Mouse (Mus musculus) embryonic facial prominence, embryonic 14.5 days (tissue): ENCODE results near the gene Gm11037. TPM values are rescaled to one million over a fixed set of nuclear protein-coding genes. Genes with fewer than 3 reads are reported as not detected.

Source experiments
- ATAC-seq: fragments of 200-750 bp; cut with Nextera tagmentation; 2 replicates; pipeline ENCODE4 v1.8.0; 2017; ENCODE audit warnings: low read depth, moderate number of reproducible peaks, moderate TSS enrichment
- DNase-seq: peaks from one replicate; pipeline ENCODE4 v3.0.0-alpha.2; 2015; ENCODE audit warnings: low spot score
- H3K27ac ChIP-seq: fragments of 300-500 bp; sonication (generic); replicated peaks from 2 replicates; pipeline ENCODE4 v1.5.1; 2014; ENCODE audit warnings: low read depth, mild to moderate bottlenecking, low read length, moderate library complexity
- H3K27me3 ChIP-seq: fragments of 300-500 bp; sonication (generic); replicated peaks from 2 replicates; pipeline ENCODE4 v1.6.1; 2014; ENCODE audit warnings: low read length; ENCODE audit not compliant: control insufficient read depth, insufficient read depth
- H3K36me3 ChIP-seq: fragments of 300-500 bp; sonication (generic); 2 replicates; pipeline ENCODE4 v1.6.1; 2014; ENCODE audit warnings: low read length, mixed read lengths; ENCODE audit not compliant: control insufficient read depth, insufficient read depth
- H3K4me1 ChIP-seq: fragments of 300-500 bp; sonication (generic); 2 replicates; pipeline ENCODE4 v1.6.1; 2014; ENCODE audit warnings: antibody characterized with exemption, low read length; ENCODE audit not compliant: control insufficient read depth, insufficient read depth
- H3K4me2 ChIP-seq: fragments of 300-500 bp; sonication (generic); 2 replicates; pipeline ENCODE4 v1.6.1; 2014; ENCODE audit warnings: low read depth, mild to moderate bottlenecking, low read length, moderate library complexity, mixed read lengths
- H3K4me3 ChIP-seq: fragments of 300-500 bp; sonication (generic); 2 replicates; pipeline ENCODE4 v1.5.1; 2014; ENCODE audit warnings: low read depth, mild to moderate bottlenecking, low read length
- H3K9ac ChIP-seq: fragments of 300-500 bp; sonication (generic); 2 replicates; pipeline ENCODE4 v1.6.1; 2014; ENCODE audit warnings: low read depth, mild to moderate bottlenecking, low read length, moderate library complexity, mixed read lengths
- H3K9me3 ChIP-seq: fragments of 300-500 bp; sonication (generic); 2 replicates; pipeline ENCODE4 v1.6.1; 2016; ENCODE audit warnings: low read length; ENCODE audit not compliant: control insufficient read depth
- WGBS: fragments of 180-500 bp; shearing (Covaris S2); extraction: QIAGEN DNeasy Blood & Tissue Kit; methylation state at CpG from one replicate; pipeline ENCODE4 v1.1.7; 2014; 5-methylcytosine and 5-hydroxymethylcytosine counted together
- polyA plus RNA-seq: library from polyadenylated mRNA; unstranded; fragments of >200 nt; fragmentation: Nextera tagmentation; extraction: Ambion mirVana; gene quantifications from 2 replicates; pipeline ENCODE4 v1.2.1, GENCODE M21; 2014

The Gm11037 gene
- polyA plus RNA-seq, 1 experiment from 2014 or later = not detected

GRCm38 (mm10) chr2:131148353-131149253, 15.3 kb downstream of the Gm11037 start:
- H3K9ac ChIP-seq = no peak overlapping the region
- no peak overlapping the region for H3K4me2 ChIP-seq
- no peaks in the 10 kb centered on the region for H3K27me3 ChIP-seq
- DNase-seq = no peak
- H3K27ac ChIP-seq = no peak overlapping the region
- no peaks in the 10 kb centered on the region for H3K4me1 ChIP-seq
- H3K36me3 ChIP-seq = peaks cover 63% of the 10 kb centered on the region
- H3K4me3 ChIP-seq = no peak overlapping the region
- H3K9me3 ChIP-seq = no peaks in the 10 kb centered on the region
- WGBS = 91% methylated on average over 8 of the region's 8 CpGs
- ATAC-seq = no peak

DNA sequence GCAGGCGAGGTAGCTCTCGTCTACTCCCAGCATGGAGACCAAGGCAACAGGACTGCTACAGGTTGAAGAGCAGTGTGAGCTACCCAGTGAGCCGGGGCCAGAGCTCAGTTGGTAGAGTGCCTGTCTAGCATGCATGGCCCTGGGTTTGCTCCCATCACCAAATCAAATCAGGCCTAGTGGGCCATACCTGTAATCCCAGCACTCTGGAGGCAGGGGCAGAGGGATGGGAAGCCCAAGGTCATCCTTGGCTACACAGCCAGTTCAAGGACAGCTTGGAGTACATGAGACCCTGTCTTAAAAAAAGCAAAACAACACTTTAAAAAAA, 15.9 kb downstream of the Gm11037 start:
- H3K9me3 ChIP-seq = no peaks in the 10 kb centered on the region
- no peak for ATAC-seq
- H3K9ac ChIP-seq = no peak overlapping the region
- H3K4me1 ChIP-seq = no peaks in the 10 kb centered on the region
- 94% methylated on average over 3 of the region's 3 CpGs for WGBS
- peaks cover 57% of the 10 kb centered on the region for H3K36me3 ChIP-seq
- no peaks in the 10 kb centered on the region for H3K27me3 ChIP-seq
- no peak for DNase-seq
- no peak overlapping the region for H3K4me3 ChIP-seq
- H3K27ac ChIP-seq = no peak overlapping the region
- H3K4me2 ChIP-seq = no peak overlapping the region

- H3K4me1 ChIP-seq = no peaks in the 10 kb centered on the region
- H3K4me2 ChIP-seq = no peak overlapping the region
- no peak for ATAC-seq
- no peak overlapping the region for H3K4me3 ChIP-seq
- DNase-seq = no peak
- H3K27me3 ChIP-seq = no peaks in the 10 kb centered on the region
- 94% methylated on average over 7 of the region's 7 CpGs for WGBS
- no peak overlapping the region for H3K9ac ChIP-seq
- no peaks in the 10 kb centered on the region for H3K9me3 ChIP-seq
- peaks cover 44% of the 10 kb centered on the region for H3K36me3 ChIP-seq
- no peak overlapping the region for H3K27ac ChIP-seq
Observed at GRCm38 (mm10) chr2:131152166-131152730, 19.0 kb downstream of the Gm11037 start.

GRCm38 (mm10) chr2:131154036-131154435, 20.7 kb downstream of the Gm11037 start:
- Histone ChIP-seq H3K27ac (no peak overlapping the region), H3K4me3 (no peak overlapping the region), H3K4me2 (no peak overlapping the region), H3K9ac (no peak overlapping the region), H3K36me3 (peaks cover 30% of the 10 kb centered on the region), H3K4me1 (peaks cover 7% of the 10 kb centered on the region; the same call in 1 of the 2 replicates), H3K9me3 (no peaks in the 10 kb centered on the region), H3K27me3 (no peaks in the 10 kb centered on the region)
- DNase-seq (no peak), ATAC-seq (no peak)
- WGBS = 92% methylated on average over 4 of the region's 4 CpGs

GRCm38 (mm10) chr2:131156987-131157386, 23.7 kb downstream of the Gm11037 start:
- WGBS = 94% methylated on average over 7 of the region's 7 CpGs
- H3K36me3 ChIP-seq = peaks cover 22% of the 10 kb centered on the region
- H3K9ac ChIP-seq = no peak overlapping the region
- H3K27me3 ChIP-seq = no peaks in the 10 kb centered on the region
- peaks cover 13% of the 10 kb centered on the region for H3K4me1 ChIP-seq
- DNase-seq = no peak
- H3K9me3 ChIP-seq = no peaks in the 10 kb centered on the region
- H3K27ac ChIP-seq = no peak overlapping the region
- no peak for ATAC-seq
- H3K4me2 ChIP-seq = no peak overlapping the region
- no peak overlapping the region for H3K4me3 ChIP-seq

DNA sequence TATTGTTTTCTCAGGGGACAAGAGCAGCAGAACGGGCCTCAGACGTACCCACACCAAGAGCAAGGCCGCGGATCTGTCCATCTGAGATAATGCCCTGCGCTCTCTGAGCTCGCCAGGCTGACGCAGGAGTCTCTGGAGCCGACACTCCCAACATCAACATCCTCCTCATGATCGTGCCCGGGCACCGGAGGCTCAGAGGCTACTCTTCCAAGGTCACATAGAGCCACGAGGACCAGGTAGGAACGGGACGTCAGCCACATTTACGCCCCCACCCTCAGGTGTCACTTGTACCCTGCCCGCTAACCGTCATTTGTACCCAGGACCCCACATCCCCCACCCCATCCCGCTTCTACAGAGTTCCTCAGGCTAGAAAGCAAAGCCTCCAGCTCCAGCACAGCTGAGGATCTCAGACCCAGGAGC, 26.2 kb downstream of the Gm11037 start:
- Histone ChIP-seq H3K4me2 (peak overlapping the region; percentile 94), H3K27ac (peak overlapping the region; percentile 40), H3K27me3 (no peaks in the 10 kb centered on the region), H3K36me3 (peaks cover 15% of the 10 kb centered on the region; the same call in 1 of the 2 replicates), H3K4me1 (peaks cover 16% of the 10 kb centered on the region), H3K9me3 (no peaks in the 10 kb centered on the region), H3K4me3 (peak overlapping the region; percentile 53), H3K9ac (peak overlapping the region; percentile 66)
- 0% methylated on average over 14 of the region's 18 CpGs for WGBS
- ATAC-seq (peak; percentile 28), DNase-seq (peak; percentile 45)

GRCm38 (mm10) chr2:131159938-131160581, 26.8 kb downstream of the Gm11037 start, which contains the start of gene 1700037H04Rik:
Gene 1700037H04Rik, minus strand, starts transcription at chr2:131160081.
- peak; percentile 96 for ATAC-seq
- Histone ChIP-seq H3K4me3 (peak within 1 kb of the TSS; percentile 53), H3K36me3 (peaks cover 11% of the 10 kb centered on the region; the same call in 1 of the 2 replicates), H3K4me1 (peaks cover 16% of the 10 kb centered on the region), H3K27me3 (no peaks in the 10 kb centered on the region), H3K9me3 (no peaks in the 10 kb centered on the region), H3K4me2 (peak within 1 kb of the TSS; percentile 94), H3K9ac (peak within 1 kb of the TSS; percentile 79), H3K27ac (peak within 1 kb of the TSS; percentile 90)
- DNase-seq = peak; percentile 100
- WGBS = under 1% methylated on average over 40 of the region's 54 CpGs

DNA sequence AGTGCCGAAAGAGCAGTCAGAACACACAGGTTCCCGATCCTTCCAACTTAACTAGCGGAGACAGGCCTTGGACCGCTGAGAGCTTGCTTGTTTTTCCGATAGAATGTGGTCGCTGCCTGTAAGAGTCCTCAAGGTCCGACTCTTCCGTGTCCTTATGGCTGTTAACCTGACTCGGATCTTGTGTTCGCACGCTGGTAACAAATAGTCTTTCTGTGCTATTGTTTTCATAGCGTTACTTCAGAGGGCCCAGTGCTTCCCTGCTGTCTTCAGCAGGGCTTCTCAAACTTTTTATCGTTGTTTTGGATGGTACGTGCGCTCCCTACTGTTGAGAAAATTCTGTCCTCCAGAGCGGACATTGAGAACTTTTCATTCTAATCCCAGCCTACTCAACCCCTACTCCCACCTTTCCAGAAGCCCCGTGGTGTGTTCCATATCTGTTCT, 27.4 kb downstream of the Gm11037 start:
- Histone ChIP-seq H3K27ac (peak overlapping the region; percentile 90), H3K4me3 (peak overlapping the region; percentile 53), H3K9ac (peak overlapping the region; percentile 79), H3K4me2 (peak overlapping the region; percentile 89), H3K4me1 (peaks cover 16% of the 10 kb centered on the region), H3K36me3 (peaks cover 5% of the 10 kb centered on the region; the same call in 1 of the 2 replicates), H3K9me3 (no peaks in the 10 kb centered on the region), H3K27me3 (no peaks in the 10 kb centered on the region)
- peak; percentile 12 for ATAC-seq
- under 1% methylated on average over 17 of the region's 17 CpGs for WGBS
- peak; percentile 81 for DNase-seq
